Mouse (Mus musculus): ENCODE data around the gene Gm49380. TPM values are rescaled to one million over a fixed set of nuclear protein-coding genes. Genes with fewer than 3 reads are reported as not detected.

Gene Gm49380
- total and polyA plus RNA-seq, 2 experiments, result 0.09 TPM; not detected in 1

DNA sequence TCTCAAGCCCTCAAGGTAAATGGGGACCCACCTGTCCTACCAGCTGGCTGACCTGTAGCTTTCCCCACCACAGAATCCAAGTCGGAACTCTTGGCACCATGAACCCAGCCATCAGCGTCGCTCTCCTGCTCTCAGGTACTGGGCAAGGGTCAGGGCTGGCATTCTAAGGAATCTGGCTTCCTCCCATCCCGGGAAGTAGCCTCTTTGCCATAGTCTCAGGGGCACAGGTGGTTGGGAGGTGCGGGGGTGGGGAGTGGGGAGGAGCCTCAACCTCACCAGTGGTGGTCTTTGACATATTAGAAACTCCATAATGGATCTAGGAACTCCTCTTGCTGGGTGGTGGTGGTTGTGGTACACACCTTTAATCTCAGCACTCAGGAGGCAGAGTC lies 67.4 kb downstream of the Gm49380 start:
- no peaks in the 10 kb centered on the region for H3K4me1 ChIP-seq (ENCODE audit: control insufficient read depth, insufficient read depth, low read length)
- H3K27me3 ChIP-seq (ENCODE audit: control insufficient read depth, insufficient read depth, low read length), result peaks cover 2% of the 10 kb centered on the region; the same call in 1 of the 2 replicates
- H3K79me2 ChIP-seq (ENCODE audit: control insufficient read depth, insufficient read depth, low read length), result no peaks in the 10 kb centered on the region
- no peak for DNase-seq (ENCODE audit: extremely low read depth, low read depth, low spot score)
- H3K9ac ChIP-seq (ENCODE audit: low read depth, low read length), result no peak overlapping the region
- WGBS, result 81% methylated on average over 5 of the region's 5 CpGs
- H3K4me3 ChIP-seq (ENCODE audit: insufficient read depth, low read depth, low read length), result no peak overlapping the region
- no peaks in the 10 kb centered on the region for H3K36me3 ChIP-seq (ENCODE audit: control insufficient read depth, insufficient read depth, low read length)
- TF ChIP-seq CTCF (IDR thresholded peaks at IDR 0.05; ENCODE audit: low read depth, low read length), result no peak
- TF ChIP-seq POLR2A (IDR thresholded peaks at IDR 0.05; ENCODE audit: extremely low read depth, insufficient read depth, low read length), result no peak
- no peak overlapping the region for H3K27ac ChIP-seq (replicated peaks; ENCODE audit: insufficient read depth, low read depth, low read length)

DNA sequence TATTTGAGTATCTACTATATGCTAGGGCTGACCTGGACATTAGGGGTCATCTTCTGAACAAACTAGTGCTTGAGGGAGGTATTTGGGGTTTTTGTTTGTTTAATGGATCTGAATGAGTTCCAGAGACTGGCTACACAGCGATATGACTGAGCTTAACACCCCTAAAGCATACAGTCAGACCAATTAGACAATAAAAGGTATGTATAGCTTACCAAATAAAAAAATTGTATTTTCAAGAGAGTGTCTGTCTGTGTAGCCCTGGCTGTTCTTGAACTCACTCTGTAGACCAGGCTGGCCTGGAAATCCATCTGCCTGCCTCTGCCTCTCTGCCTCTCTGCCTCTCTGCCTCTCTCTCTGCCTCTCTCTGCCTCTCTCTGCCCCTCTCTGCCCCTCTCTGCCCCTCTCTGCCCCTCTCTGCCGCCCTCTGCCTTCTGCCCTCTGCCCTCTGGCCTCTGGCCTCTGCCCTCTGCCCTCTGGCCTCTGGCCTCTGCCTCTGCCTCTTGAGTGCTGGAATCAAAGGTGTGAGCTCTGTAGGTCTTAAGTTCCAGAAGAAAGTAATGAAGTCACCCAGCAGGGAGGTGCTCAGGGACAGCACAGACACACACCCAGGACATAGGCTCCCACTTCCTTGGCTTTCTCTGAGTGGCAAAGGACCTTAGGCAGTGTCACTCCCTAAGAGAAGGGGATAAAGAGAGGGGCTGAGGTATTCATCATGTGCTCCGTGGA lies 68.0 kb downstream of the Gm49380 start:
- Histone ChIP-seq H3K4me1 (ENCODE audit: control insufficient read depth, insufficient read depth, low read length) (no peaks in the 10 kb centered on the region), H3K79me2 (ENCODE audit: control insufficient read depth, insufficient read depth, low read length) (no peaks in the 10 kb centered on the region), H3K4me3 (ENCODE audit: insufficient read depth, low read depth, low read length) (no peak overlapping the region), H3K36me3 (ENCODE audit: control insufficient read depth, insufficient read depth, low read length) (no peaks in the 10 kb centered on the region), H3K9ac (ENCODE audit: low read depth, low read length) (no peak overlapping the region), H3K27ac (replicated peaks; ENCODE audit: insufficient read depth, low read depth, low read length) (no peak overlapping the region), H3K27me3 (ENCODE audit: control insufficient read depth, insufficient read depth, low read length) (peaks cover 2% of the 10 kb centered on the region; the same call in 1 of the 2 replicates)
- WGBS, result 52% methylated on average over 3 of the region's 3 CpGs
- no peak for DNase-seq (ENCODE audit: extremely low read depth, low read depth, low spot score)
- TF ChIP-seq POLR2A (IDR thresholded peaks at IDR 0.05; ENCODE audit: extremely low read depth, insufficient read depth, low read length) (no peak), CTCF (IDR thresholded peaks at IDR 0.05; ENCODE audit: low read depth, low read length) (no peak)

DNA sequence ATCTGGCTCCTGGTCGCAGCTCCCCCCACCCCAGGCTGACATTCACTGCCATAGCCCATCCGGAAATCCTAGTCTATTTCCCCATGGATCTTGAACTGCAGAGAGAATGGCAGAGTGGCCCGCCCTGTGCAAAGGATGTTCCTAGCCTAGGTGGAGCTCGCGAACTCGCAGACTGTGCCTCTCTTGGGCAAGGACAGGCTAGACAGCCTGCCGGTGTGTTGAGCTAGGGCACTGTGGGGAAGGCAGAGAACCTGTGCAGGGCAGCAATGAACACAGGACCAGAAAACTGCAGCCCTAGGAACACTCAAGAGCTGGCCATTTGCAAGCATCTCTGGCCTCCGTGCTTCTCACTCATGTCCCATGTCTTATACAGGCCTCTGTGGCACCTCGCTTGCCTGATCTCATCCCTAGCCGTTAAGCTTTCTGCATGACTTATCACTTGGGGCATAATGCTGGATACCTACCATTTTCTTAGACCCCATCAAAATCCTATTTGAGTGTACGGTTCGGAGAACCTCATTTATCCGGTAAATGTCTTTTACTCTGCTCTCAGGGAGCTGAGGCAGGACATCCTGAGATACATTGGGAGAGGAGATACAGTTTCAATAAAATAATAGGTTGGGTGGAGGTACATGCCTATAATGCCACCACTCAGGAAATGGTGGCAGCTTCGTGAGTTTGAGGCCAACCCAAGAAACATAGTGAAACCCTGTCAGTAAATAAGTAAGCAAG lies 68.7 kb downstream of the Gm49380 start:
- WGBS, result 47% methylated on average over 14 of the region's 14 CpGs

GRCm38 (mm10) chr9:44043708-44044425 lies 69.4 kb downstream of the Gm49380 start:
- 10% methylated on average over 23 of the region's 23 CpGs for WGBS
- H3K79me2 ChIP-seq (ENCODE audit: control insufficient read depth, insufficient read depth, low read length), result no peaks in the 10 kb centered on the region
- H3K27ac ChIP-seq (replicated peaks; ENCODE audit: insufficient read depth, low read depth, low read length), result no peak overlapping the region
- no peaks in the 10 kb centered on the region for H3K36me3 ChIP-seq (ENCODE audit: control insufficient read depth, insufficient read depth, low read length)
- no peaks in the 10 kb centered on the region for H3K4me1 ChIP-seq (ENCODE audit: control insufficient read depth, insufficient read depth, low read length)
- no peak overlapping the region for H3K4me3 ChIP-seq (ENCODE audit: insufficient read depth, low read depth, low read length)
- DNase-seq (ENCODE audit: extremely low read depth, low read depth, low spot score), result no peak
- no peak overlapping the region for H3K9ac ChIP-seq (ENCODE audit: low read depth, low read length)
- H3K27me3 ChIP-seq (ENCODE audit: control insufficient read depth, insufficient read depth, low read length), result peaks cover 2% of the 10 kb centered on the region; the same call in 1 of the 2 replicates
- TF ChIP-seq POLR2A (IDR thresholded peaks at IDR 0.05; ENCODE audit: extremely low read depth, insufficient read depth, low read length), result no peak
- no peak for TF ChIP-seq CTCF (IDR thresholded peaks at IDR 0.05; ENCODE audit: low read depth, low read length)

More for the DNA sequence above, 68.7 kb downstream of the Gm49380 start:
- Histone ChIP-seq H3K4me3 (ENCODE audit: insufficient read depth, low read depth, low read length) (no peak overlapping the region), H3K9ac (ENCODE audit: low read depth, low read length) (no peak overlapping the region), H3K27ac (replicated peaks; ENCODE audit: insufficient read depth, low read depth, low read length) (no peak overlapping the region), H3K4me1 (ENCODE audit: control insufficient read depth, insufficient read depth, low read length) (no peaks in the 10 kb centered on the region), H3K27me3 (ENCODE audit: control insufficient read depth, insufficient read depth, low read length) (peaks cover 2% of the 10 kb centered on the region; the same call in 1 of the 2 replicates), H3K36me3 (ENCODE audit: control insufficient read depth, insufficient read depth, low read length) (no peaks in the 10 kb centered on the region), H3K79me2 (ENCODE audit: control insufficient read depth, insufficient read depth, low read length) (no peaks in the 10 kb centered on the region)
- DNase-seq (ENCODE audit: extremely low read depth, low read depth, low spot score), result no peak
- no peak for TF ChIP-seq CTCF (IDR thresholded peaks at IDR 0.05; ENCODE audit: low read depth, low read length)
- no peak for TF ChIP-seq POLR2A (IDR thresholded peaks at IDR 0.05; ENCODE audit: extremely low read depth, insufficient read depth, low read length)

DNA sequence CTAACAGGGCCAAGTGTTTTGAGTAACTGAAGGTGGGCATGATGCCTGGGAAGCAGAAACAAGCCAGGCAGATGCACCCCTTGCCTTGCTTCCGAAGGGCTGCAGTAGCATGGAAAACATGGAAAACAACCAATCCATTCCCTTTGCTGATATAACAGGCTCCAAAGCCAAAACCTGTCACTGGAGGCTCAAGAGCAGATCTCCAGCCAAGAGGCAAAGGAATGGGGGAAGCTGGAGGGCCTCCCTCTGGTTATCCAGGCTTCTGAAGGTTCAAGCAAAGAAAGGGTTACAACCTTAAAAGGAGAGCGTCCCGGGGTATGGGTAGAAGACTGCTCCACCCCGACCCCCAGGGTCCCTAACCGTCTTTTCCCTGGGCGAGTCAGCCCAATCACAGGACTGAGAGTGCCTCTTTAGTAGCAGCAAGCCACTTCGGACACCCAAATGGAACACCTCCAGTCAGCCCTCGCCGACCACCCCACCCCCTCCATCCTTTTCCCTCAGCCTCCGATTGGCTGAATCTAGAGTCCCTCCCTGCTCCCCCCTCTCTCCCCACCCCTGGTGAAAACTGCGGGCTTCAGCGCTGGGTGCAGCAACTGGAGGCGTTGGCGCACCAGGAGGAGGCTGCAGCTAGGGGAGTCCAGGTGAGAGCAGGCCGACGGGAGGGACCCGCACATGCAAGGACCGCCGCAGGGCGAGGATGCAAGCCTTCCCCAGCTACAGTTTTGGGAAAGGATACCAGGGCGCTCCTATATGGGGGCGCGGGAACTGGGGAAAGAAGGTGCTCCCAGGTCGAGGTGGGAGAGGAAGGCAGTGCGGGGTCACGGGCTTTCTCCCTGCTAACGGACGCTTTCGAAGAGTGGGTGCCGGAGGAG lies 70.2 kb downstream of the Gm49380 start, which contains the start of gene Thy1:
Thy1 (plus strand) TSS at position 549 of the 872 bp plus-strand sequence.
- 6% methylated on average over 30 of the region's 30 CpGs for WGBS
- no peak within 1 kb of the TSS for H3K4me3 ChIP-seq (ENCODE audit: insufficient read depth, low read depth, low read length)
- no peak within 1 kb of the TSS for H3K27ac ChIP-seq (replicated peaks; ENCODE audit: insufficient read depth, low read depth, low read length)
- H3K4me1 ChIP-seq (ENCODE audit: control insufficient read depth, insufficient read depth, low read length), result no peaks in the 10 kb centered on the region
- H3K27me3 ChIP-seq (ENCODE audit: control insufficient read depth, insufficient read depth, low read length), result peaks cover 2% of the 10 kb centered on the region; the same call in 1 of the 2 replicates
- TF ChIP-seq POLR2A (IDR thresholded peaks at IDR 0.05; ENCODE audit: extremely low read depth, insufficient read depth, low read length) (no peak), CTCF (IDR thresholded peaks at IDR 0.05; ENCODE audit: low read depth, low read length) (no peak)
- H3K36me3 ChIP-seq (ENCODE audit: control insufficient read depth, insufficient read depth, low read length), result no peaks in the 10 kb centered on the region
- no peak within 1 kb of the TSS for H3K9ac ChIP-seq (ENCODE audit: low read depth, low read length)
- no peak for DNase-seq (ENCODE audit: extremely low read depth, low read depth, low spot score)
- no peaks in the 10 kb centered on the region for H3K79me2 ChIP-seq (ENCODE audit: control insufficient read depth, insufficient read depth, low read length)

Data from liver, adult 2 months (tissue).